Mouse (Mus musculus): ENCODE data around the gene Rnase9. TPM values are rescaled to one million over a fixed set of nuclear protein-coding genes. Genes with fewer than 3 reads are reported as not detected.
"Not testable (repeated sequence)": the region's sequence is repeated elsewhere in the genome, so short reads cannot be mapped to it uniquely, and the experiment has no call there.

Rnase9 gene
- polyA plus RNA-seq, 1 experiment from 2014 or later: not detected

- ATAC-seq (ENCODE audit: low FRiP score): no peak
Observed at GRCm38 (mm10) chr14:51035206-51035605, 6.5 kb downstream of the Rnase9 start.

DNA sequence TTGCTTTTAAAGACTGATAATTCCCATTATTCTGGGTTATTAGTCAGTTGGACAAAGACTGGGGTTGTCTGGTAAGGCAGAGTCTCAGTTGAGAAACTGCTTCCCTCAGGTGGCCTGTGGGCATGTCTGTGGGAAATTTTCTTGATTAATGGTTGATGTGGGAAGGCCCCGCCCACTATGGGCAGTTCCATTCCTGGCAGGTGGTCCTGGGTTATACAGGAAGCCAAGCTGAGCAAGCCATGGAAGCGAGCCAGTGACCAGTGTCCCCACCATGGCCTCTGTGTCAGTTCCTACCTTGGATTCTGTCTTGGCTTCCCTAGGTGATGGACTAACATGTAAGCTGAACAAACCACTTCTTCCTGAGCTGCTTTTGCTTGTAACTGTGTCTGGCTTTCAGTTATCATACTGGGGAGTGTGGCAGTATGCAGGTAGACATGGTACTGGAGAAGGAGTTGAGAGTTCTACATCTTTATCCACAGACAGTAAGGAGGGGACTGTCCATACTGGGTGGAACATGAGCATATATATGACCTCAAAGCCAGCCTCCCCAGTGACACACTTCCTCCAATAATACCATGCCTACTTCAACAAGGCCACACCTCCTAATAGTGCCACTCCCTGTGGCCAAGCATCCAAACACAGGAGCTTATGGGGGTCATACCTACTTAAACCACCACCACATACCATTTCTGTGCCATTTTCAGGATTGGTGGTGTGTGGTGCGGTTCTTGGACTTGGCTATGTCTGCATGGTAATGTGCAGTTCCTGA, 14.1 kb downstream of the Rnase9 start:
- H3K27me3 ChIP-seq: no peaks in the 10 kb centered on the region
- WGBS: 56% methylated on average over 3 of the region's 3 CpGs
- H3K27ac ChIP-seq: no peak overlapping the region
- no peaks in the 10 kb centered on the region for H3K4me1 ChIP-seq (replicated peaks)
- no peaks in the 10 kb centered on the region for H3K36me3 ChIP-seq
- no peak for ATAC-seq (ENCODE audit: low FRiP score)
- no peak overlapping the region for H3K4me3 ChIP-seq
- no peaks in the 10 kb centered on the region for H3K9me3 ChIP-seq
- no peak overlapping the region for H3K4me2 ChIP-seq
- H3K9ac ChIP-seq: no peak overlapping the region

More at GRCm38 (mm10) chr14:51035206-51035605, 6.5 kb downstream of the Rnase9 start:
- Histone ChIP-seq H3K27ac (no peak overlapping the region), H3K9ac (no peak overlapping the region), H3K4me3 (no peak overlapping the region), H3K27me3 (no peaks in the 10 kb centered on the region), H3K4me1 (replicated peaks) (no peaks in the 10 kb centered on the region), H3K36me3 (no peaks in the 10 kb centered on the region), H3K9me3 (no peaks in the 10 kb centered on the region), H3K4me2 (no peak overlapping the region)
- WGBS: 52% methylated on average over 1 of the region's 1 CpGs

DNA sequence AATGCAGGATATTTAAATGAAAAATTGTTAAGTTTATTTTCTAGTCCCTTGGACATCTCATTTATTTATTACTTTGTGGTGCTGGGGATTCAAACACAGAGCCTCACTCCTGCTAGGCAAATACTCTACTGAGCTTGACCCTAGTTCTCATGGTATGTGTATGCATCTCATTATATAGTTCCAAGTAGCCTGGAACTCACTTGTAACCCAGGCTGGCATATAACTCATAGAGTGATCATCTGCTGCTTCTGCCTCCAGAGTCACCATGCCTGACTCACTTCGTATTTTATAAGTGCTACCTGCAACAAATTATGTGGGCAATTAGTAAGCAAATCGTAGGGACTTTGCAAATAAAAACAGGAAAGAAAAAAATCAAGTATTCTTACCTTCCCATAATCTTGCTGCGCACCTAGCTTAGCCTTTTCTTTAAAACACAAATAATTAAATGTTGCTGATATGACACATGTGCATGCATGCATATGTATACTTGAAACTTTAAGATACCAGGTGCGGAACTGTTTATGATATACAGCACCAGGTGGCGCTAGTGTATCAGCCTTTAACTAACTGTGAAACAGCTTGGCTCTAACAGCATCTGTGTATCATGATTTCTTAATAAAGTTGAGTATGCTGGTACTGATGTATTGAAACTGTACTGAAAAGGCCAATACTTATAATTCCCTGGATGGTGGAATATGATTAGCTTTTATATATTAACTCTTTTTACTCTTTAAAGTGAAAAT, 15.1 kb downstream of the Rnase9 start:
- no peak overlapping the region for H3K27ac ChIP-seq
- no peak overlapping the region for H3K4me2 ChIP-seq
- H3K4me3 ChIP-seq: no peak overlapping the region
- ATAC-seq (ENCODE audit: low FRiP score): no peak
- WGBS: 37% methylated on average over 5 of the region's 5 CpGs
- H3K9me3 ChIP-seq: no peaks in the 10 kb centered on the region
- H3K4me1 ChIP-seq (replicated peaks): no peaks in the 10 kb centered on the region
- H3K9ac ChIP-seq: no peak overlapping the region
- H3K27me3 ChIP-seq: no peaks in the 10 kb centered on the region
- no peaks in the 10 kb centered on the region for H3K36me3 ChIP-seq

DNA sequence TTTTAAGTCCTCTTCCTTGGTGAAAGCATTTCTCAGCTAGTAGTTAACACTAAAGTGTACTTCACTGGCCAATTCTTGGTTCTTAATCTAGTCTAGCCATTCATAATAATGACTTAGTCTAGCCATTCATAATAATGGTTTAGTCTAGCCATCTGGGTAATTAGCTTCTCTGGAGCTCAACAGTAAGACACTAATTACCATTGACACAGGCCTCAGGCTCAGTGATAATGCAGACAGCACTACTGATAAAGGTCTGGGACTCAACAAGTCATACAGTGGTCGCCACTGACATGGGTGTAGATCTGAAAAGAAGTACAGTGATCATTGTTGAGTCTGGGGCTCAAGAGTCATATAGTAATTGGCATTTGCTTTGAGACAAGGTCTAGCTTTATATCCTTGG, 16.8 kb downstream of the Rnase9 start:
- Histone ChIP-seq H3K4me2 (no peak overlapping the region), H3K9me3 (no peaks in the 10 kb centered on the region), H3K4me3 (no peak overlapping the region), H3K27ac (no peak overlapping the region), H3K4me1 (replicated peaks) (no peaks in the 10 kb centered on the region), H3K27me3 (no peaks in the 10 kb centered on the region), H3K36me3 (no peaks in the 10 kb centered on the region), H3K9ac (no peak overlapping the region)
- 92% methylated on average over 1 of the region's 1 CpGs for WGBS
- ATAC-seq (ENCODE audit: low FRiP score): no peak

DNA sequence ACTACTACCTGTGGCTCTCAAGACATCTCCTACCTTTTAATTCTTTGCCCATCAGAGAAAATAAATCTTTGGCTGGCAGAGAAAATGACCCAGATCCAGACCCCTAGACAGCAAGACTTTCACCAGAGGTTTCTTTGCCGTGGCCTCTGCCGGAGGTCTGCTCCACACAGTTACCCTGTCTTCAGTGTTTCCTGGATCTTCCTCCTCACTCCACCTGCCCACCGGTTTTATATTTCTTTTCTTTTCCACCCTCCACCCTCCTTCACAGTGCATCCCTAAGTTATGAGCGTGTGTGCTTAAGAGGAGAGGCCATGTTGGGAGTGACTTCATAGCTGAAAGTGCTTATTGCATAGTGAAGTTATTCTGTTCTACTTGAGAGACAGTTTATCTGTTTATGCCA, 18.2 kb downstream of the Rnase9 start:
- no peak overlapping the region for H3K27ac ChIP-seq
- no peak for ATAC-seq (ENCODE audit: low FRiP score)
- H3K4me1 ChIP-seq (replicated peaks): no peaks in the 10 kb centered on the region
- no peak overlapping the region for H3K9ac ChIP-seq
- no peak overlapping the region for H3K4me2 ChIP-seq
- H3K9me3 ChIP-seq: no peaks in the 10 kb centered on the region
- 77% methylated on average over 4 of the region's 4 CpGs for WGBS
- H3K36me3 ChIP-seq: no peaks in the 10 kb centered on the region
- no peaks in the 10 kb centered on the region for H3K27me3 ChIP-seq
- no peak overlapping the region for H3K4me3 ChIP-seq

DNA sequence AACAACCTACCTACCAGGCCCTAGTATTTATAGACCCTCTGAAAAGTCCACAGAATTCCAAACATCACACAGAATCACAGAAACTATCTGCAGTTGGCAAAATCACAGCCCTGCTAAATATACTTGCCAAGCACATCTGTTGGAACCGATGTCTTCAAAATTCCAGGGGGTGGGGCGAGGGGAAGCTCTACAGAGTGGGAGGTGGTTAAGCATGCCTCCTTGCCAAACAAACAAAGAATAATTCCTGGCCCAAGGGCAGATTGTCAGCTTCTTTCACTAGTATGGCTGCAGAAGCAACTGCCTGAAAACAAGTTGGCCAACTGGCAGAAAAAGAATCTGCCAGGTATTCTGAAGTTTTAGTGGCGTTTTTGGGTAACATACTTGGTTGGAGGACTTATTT, 24.4 kb downstream of the Rnase9 start:
- Histone ChIP-seq H3K36me3 (no peaks in the 10 kb centered on the region), H3K9ac (no peak overlapping the region), H3K27me3 (no peaks in the 10 kb centered on the region), H3K4me1 (replicated peaks) (no peaks in the 10 kb centered on the region), H3K27ac (no peak overlapping the region), H3K4me2 (no peak overlapping the region), H3K9me3 (no peaks in the 10 kb centered on the region), H3K4me3 (no peak overlapping the region)
- ATAC-seq (ENCODE audit: low FRiP score): no peak
- WGBS: 81% methylated on average over 3 of the region's 3 CpGs

DNA sequence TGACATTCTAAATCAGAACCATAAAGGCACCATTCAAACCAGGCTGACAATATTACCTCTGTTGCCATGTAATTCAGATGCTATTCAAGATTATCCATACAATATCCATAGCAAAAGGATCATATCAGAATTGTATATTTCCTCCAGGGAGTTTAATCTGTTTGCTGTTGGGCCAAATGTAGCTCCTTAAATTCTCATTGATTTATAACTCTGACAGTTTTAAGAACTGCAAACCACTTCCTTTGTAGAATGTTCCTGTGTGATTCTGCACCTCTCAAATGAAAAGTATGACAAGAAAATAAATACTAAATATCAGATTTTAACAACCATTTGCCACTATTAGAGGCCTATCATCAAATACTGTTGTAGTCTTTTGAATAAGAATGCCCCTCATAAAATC, 25.9 kb downstream of the Rnase9 start:
- Histone ChIP-seq H3K27me3 (no peaks in the 10 kb centered on the region), H3K27ac (no peak overlapping the region), H3K9ac (no peak overlapping the region), H3K4me1 (replicated peaks) (no peaks in the 10 kb centered on the region), H3K4me3 (no peak overlapping the region), H3K36me3 (no peaks in the 10 kb centered on the region), H3K4me2 (no peak overlapping the region), H3K9me3 (no peaks in the 10 kb centered on the region)
- ATAC-seq (ENCODE audit: low FRiP score): no peak

DNA sequence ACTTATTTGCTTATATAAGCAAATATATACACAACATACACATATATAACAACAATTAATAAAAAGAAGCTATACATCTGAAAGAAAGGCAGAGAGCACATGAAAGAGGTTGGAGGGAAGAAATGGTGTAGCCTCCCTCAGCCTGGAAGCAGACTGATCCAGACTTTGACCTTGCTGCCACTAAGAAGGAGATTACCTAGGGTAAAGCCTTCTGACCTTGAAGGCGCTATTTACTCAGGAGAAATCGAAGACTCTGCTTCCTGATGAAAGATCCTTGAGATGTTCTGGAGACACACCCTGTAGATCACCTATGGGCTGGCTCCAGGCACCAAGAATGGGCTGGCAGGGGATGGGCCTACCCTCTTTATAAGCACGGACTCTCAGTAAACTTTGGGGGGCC, 26.9 kb downstream of the Rnase9 start:
- ATAC-seq (ENCODE audit: low FRiP score); H3K27me3 ChIP-seq; H3K4me2 ChIP-seq; H3K4me3 ChIP-seq; H3K36me3 ChIP-seq; H3K9me3 ChIP-seq; H3K27ac ChIP-seq; H3K4me1 ChIP-seq (replicated peaks); H3K9ac ChIP-seq: not testable (repeated sequence)
- 94% methylated on average over 3 of the region's 3 CpGs for WGBS

GRCm38 (mm10) chr14:51009572-51009971, 32.1 kb downstream of the Rnase9 start:
- no peaks in the 10 kb centered on the region for H3K36me3 ChIP-seq
- 88% methylated on average over 6 of the region's 6 CpGs for WGBS
- H3K4me1 ChIP-seq (replicated peaks): no peaks in the 10 kb centered on the region
- H3K4me2 ChIP-seq: no peak overlapping the region
- no peak overlapping the region for H3K4me3 ChIP-seq
- ATAC-seq (ENCODE audit: low FRiP score): no peak
- H3K27ac ChIP-seq: no peak overlapping the region
- no peaks in the 10 kb centered on the region for H3K9me3 ChIP-seq
- no peaks in the 10 kb centered on the region for H3K27me3 ChIP-seq
- no peak overlapping the region for H3K9ac ChIP-seq

- ATAC-seq (ENCODE audit: low FRiP score): no peak
- WGBS: 90% methylated on average over 4 of the region's 4 CpGs
- no peaks in the 10 kb centered on the region for H3K9me3 ChIP-seq
- H3K36me3 ChIP-seq: no peaks in the 10 kb centered on the region
- no peak overlapping the region for H3K9ac ChIP-seq
- no peaks in the 10 kb centered on the region for H3K27me3 ChIP-seq
- H3K4me3 ChIP-seq: no peak overlapping the region
- no peak overlapping the region for H3K4me2 ChIP-seq
- no peak overlapping the region for H3K27ac ChIP-seq
- no peaks in the 10 kb centered on the region for H3K4me1 ChIP-seq (replicated peaks)
Observed at GRCm38 (mm10) chr14:51008781-51009180, 32.9 kb downstream of the Rnase9 start.

- no peak overlapping the region for H3K4me3 ChIP-seq
- H3K9me3 ChIP-seq: no peaks in the 10 kb centered on the region
- H3K4me2 ChIP-seq: no peak overlapping the region
- no peak overlapping the region for H3K9ac ChIP-seq
- 87% methylated on average over 13 of the region's 13 CpGs for WGBS
- H3K4me1 ChIP-seq (replicated peaks): no peaks in the 10 kb centered on the region
- no peaks in the 10 kb centered on the region for H3K36me3 ChIP-seq
- no peak for ATAC-seq (ENCODE audit: low FRiP score)
- H3K27ac ChIP-seq: no peak overlapping the region
- no peaks in the 10 kb centered on the region for H3K27me3 ChIP-seq
Observed at GRCm38 (mm10) chr14:51007914-51008713, 33.6 kb downstream of the Rnase9 start.

- no peak within 1 kb of the TSS for H3K4me3 ChIP-seq
- WGBS: 85% methylated on average over 8 of the region's 8 CpGs
- no peak within 1 kb of the TSS for H3K27ac ChIP-seq
- no peaks in the 10 kb centered on the region for H3K27me3 ChIP-seq
- H3K9me3 ChIP-seq: no peaks in the 10 kb centered on the region
- H3K4me2 ChIP-seq: no peak within 1 kb of the TSS
- no peaks in the 10 kb centered on the region for H3K4me1 ChIP-seq (replicated peaks)
- no peaks in the 10 kb centered on the region for H3K36me3 ChIP-seq
- no peak within 1 kb of the TSS for H3K9ac ChIP-seq
- ATAC-seq (ENCODE audit: low FRiP score): no peak
Observed at GRCm38 (mm10) chr14:51007152-51007801, 34.4 kb downstream of the Rnase9 start, which contains the start of gene Rnase10. Rnase10 (plus strand) TSS chr14:51007751.

Measured in hindbrain, embryonic 13.5 days (tissue).